Mouse (Mus musculus) embryonic facial prominence, embryonic 14.5 days (tissue): Measurements from ENCODE around the gene Sln. TPM values are rescaled to one million over a fixed set of nuclear protein-coding genes. Genes with fewer than 3 reads are reported as not detected.

ENCODE experiments used
- ATAC-seq: fragments of 200-750 bp; cut with Nextera tagmentation; 2 replicates; pipeline ENCODE4 v1.8.0; 2017; ENCODE audit warnings: low read depth, moderate number of reproducible peaks, moderate TSS enrichment
- DNase-seq: peaks from one replicate; pipeline ENCODE4 v3.0.0-alpha.2; 2015; ENCODE audit warnings: low spot score
- H3K27ac ChIP-seq: fragments of 300-500 bp; sonication (generic); replicated peaks from 2 replicates; pipeline ENCODE4 v1.5.1; 2014; ENCODE audit warnings: low read depth, mild to moderate bottlenecking, low read length, moderate library complexity
- H3K27me3 ChIP-seq: fragments of 300-500 bp; sonication (generic); replicated peaks from 2 replicates; pipeline ENCODE4 v1.6.1; 2014; ENCODE audit warnings: low read length; ENCODE audit not compliant: control insufficient read depth, insufficient read depth
- H3K36me3 ChIP-seq: fragments of 300-500 bp; sonication (generic); 2 replicates; pipeline ENCODE4 v1.6.1; 2014; ENCODE audit warnings: low read length, mixed read lengths; ENCODE audit not compliant: control insufficient read depth, insufficient read depth
- H3K4me1 ChIP-seq: fragments of 300-500 bp; sonication (generic); 2 replicates; pipeline ENCODE4 v1.6.1; 2014; ENCODE audit warnings: antibody characterized with exemption, low read length; ENCODE audit not compliant: control insufficient read depth, insufficient read depth
- H3K4me2 ChIP-seq: fragments of 300-500 bp; sonication (generic); 2 replicates; pipeline ENCODE4 v1.6.1; 2014; ENCODE audit warnings: low read depth, mild to moderate bottlenecking, low read length, moderate library complexity, mixed read lengths
- H3K4me3 ChIP-seq: fragments of 300-500 bp; sonication (generic); 2 replicates; pipeline ENCODE4 v1.5.1; 2014; ENCODE audit warnings: low read depth, mild to moderate bottlenecking, low read length
- H3K9ac ChIP-seq: fragments of 300-500 bp; sonication (generic); 2 replicates; pipeline ENCODE4 v1.6.1; 2014; ENCODE audit warnings: low read depth, mild to moderate bottlenecking, low read length, moderate library complexity, mixed read lengths
- H3K9me3 ChIP-seq: fragments of 300-500 bp; sonication (generic); 2 replicates; pipeline ENCODE4 v1.6.1; 2016; ENCODE audit warnings: low read length; ENCODE audit not compliant: control insufficient read depth
- WGBS: fragments of 180-500 bp; shearing (Covaris S2); extraction: QIAGEN DNeasy Blood & Tissue Kit; methylation state at CpG from one replicate; pipeline ENCODE4 v1.1.7; 2014; 5-methylcytosine and 5-hydroxymethylcytosine counted together
- polyA plus RNA-seq: library from polyadenylated mRNA; unstranded; fragments of >200 nt; fragmentation: Nextera tagmentation; extraction: Ambion mirVana; gene quantifications from 2 replicates; pipeline ENCODE4 v1.2.1, GENCODE M21; 2014

Gene Sln
- polyA plus RNA-seq, 1 experiment from 2014 or later: 295 TPM

DNA sequence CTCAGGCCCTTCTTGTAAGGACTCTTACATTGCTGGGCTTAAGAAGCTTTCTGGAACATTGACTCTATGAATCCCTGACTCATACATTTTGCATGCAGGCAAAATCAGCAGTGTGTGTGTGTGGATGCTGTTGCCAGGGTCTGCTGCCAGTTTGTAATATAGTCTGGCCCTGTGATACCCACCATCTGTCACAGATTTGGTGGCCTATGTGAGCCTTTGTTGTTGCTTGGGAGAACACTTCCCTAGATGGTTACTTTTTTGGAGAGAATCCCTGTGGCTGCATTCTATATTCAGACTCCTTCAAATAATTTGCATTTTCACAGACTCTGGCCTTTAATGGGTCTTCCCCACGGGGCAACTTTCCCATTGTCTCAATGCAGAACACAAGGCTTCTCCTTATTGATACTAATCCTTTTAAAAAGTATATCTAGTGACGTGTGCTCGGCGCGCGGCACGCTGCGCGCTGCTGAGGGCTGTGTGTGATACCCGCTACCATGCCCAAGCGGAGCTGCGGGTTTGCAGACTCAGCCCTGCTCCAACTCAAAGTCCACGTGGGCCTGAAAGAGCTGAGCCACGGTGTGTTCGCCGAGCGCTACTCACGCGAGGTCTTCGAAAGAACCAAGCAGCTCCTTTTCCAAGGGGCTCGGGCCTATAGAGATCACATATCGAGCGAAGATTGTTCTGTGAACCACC, 33.8 kb downstream of the Sln start:
- H3K4me1 ChIP-seq: no peaks in the 10 kb centered on the region
- no peak overlapping the region for H3K4me2 ChIP-seq
- DNase-seq (no peak), ATAC-seq (no peak)
- no peak overlapping the region for H3K27ac ChIP-seq
- 87% methylated on average over 23 of the region's 23 CpGs for WGBS
- no peak overlapping the region for H3K9ac ChIP-seq
- no peak overlapping the region for H3K4me3 ChIP-seq
- no peaks in the 10 kb centered on the region for H3K9me3 ChIP-seq
- no peaks in the 10 kb centered on the region for H3K36me3 ChIP-seq
- no peaks in the 10 kb centered on the region for H3K27me3 ChIP-seq

DNA sequence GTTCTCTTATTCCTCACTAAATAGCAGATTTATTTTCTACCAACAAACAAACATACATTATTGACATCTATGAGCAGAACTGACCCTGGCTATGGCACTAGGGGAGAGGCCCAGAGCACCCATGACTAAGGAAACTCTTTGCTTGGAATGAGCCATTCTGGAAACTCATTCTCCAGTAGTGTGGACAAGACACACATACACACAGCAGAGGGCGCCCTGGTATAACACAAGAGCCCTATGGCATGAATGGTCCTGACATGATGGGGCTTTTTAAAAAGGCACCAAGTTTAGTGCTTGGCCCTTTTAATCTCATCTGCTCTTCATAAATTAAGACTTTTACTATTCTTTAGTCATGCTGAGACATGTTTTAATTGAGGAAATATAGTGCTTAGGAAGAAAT, 40.1 kb downstream of the Sln start:
- 4% methylated on average over 1 of the region's 1 CpGs for WGBS
- Histone ChIP-seq H3K36me3 (no peaks in the 10 kb centered on the region), H3K4me1 (no peaks in the 10 kb centered on the region), H3K27me3 (no peaks in the 10 kb centered on the region), H3K4me3 (no peak overlapping the region), H3K4me2 (no peak overlapping the region), H3K9me3 (no peaks in the 10 kb centered on the region), H3K27ac (no peak overlapping the region), H3K9ac (no peak overlapping the region)
- ATAC-seq: no peak
- peak; percentile 75 for DNase-seq

DNA sequence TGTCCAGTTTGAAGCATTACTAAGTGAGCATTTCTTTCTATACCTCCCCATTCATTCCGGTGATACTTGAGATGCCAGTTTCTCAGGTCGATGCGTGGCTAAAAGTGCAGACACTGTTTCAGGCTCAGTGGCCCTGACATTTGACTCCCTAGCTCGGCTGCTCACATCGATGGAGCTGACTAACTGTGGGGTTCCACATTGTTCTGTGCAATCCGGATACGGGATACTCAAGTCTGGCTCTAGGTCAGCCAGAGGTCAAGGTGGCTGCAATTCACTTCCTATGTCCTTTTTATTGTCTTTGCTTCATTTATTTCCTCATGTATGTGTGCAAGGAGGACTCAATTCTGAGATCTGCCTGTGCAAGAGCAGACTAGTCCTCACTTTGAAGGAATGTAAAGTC, 45.9 kb downstream of the Sln start:
- Histone ChIP-seq H3K9ac (no peak overlapping the region), H3K4me3 (no peak overlapping the region), H3K4me2 (no peak overlapping the region), H3K9me3 (no peaks in the 10 kb centered on the region), H3K4me1 (no peaks in the 10 kb centered on the region), H3K27ac (no peak overlapping the region), H3K27me3 (no peaks in the 10 kb centered on the region), H3K36me3 (no peaks in the 10 kb centered on the region)
- WGBS: 52% methylated on average over 7 of the region's 7 CpGs
- DNase-seq: no peak
- ATAC-seq: no peak

DNA sequence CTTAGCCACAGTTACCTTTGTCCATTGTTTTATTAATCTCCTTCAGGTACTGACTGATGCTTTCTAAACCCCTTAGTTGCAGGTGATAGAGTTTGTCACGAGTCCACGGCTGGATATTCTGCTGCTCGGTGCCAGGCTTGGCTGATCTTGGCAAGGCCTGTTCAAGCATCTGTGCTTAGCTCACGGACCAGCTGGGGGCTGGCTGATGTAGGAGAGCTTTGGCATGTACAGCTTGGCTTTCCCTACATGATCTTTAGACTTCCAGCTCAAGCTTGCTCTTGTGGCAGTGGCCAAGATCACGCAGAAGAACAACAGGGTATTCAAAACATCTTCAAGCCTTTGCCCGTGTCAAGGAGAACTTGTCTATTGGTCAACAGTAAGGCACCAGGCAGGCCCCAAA, 49.9 kb downstream of the Sln start:
- no peaks in the 10 kb centered on the region for H3K27me3 ChIP-seq

DNA sequence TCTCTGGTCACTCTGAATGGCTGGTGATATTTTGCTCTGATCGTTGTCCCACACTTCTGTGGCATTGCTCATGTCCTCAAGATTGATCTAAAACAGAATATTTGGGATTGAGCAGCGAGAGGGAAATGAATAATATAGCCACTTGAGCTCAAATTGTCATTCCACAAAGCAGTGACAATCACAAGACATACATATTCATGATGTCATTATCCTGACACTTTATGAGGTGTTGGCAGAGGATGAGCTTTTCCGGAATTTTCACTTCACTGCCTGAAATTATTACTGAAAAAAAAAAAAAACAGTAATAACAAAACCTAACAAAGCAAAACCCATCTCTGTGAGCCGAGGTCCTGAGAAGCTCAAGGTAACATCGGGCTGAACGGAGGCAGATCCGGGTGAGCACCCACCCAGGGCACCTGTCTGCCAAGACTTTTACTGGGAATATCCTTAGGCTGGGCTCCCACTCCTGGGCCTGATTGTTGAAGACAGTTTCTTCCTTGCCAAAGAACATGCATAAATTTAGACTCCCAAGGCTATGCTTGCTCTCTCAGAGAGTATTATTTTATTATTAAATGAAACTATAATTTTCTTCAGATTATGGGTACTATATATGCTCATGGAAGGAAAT, 53.4 kb downstream of the Sln start:
- DNase-seq (no peak), ATAC-seq (no peak)
- 86% methylated on average over 7 of the region's 7 CpGs for WGBS
- Histone ChIP-seq H3K27ac (no peak overlapping the region), H3K36me3 (no peaks in the 10 kb centered on the region), H3K27me3 (no peaks in the 10 kb centered on the region), H3K4me3 (no peak overlapping the region), H3K9me3 (no peaks in the 10 kb centered on the region), H3K4me1 (no peaks in the 10 kb centered on the region), H3K9ac (no peak overlapping the region), H3K4me2 (no peak overlapping the region)

More for the DNA sequence above, 49.9 kb downstream of the Sln start:
- Histone ChIP-seq H3K4me3 (no peak overlapping the region), H3K9ac (no peak overlapping the region), H3K36me3 (no peaks in the 10 kb centered on the region), H3K27ac (no peak overlapping the region), H3K4me1 (no peaks in the 10 kb centered on the region), H3K4me2 (no peak overlapping the region), H3K9me3 (no peaks in the 10 kb centered on the region)
- 84% methylated on average over 6 of the region's 6 CpGs for WGBS
- peak; percentile 10 for DNase-seq
- no peak for ATAC-seq

Other genes starting within 250 kb of the Sln start
- gene Acat1, start 239.8 kb upstream of the Sln start, polyA plus RNA-seq: 184 and 194 TPM in 2 replicates
- 41.2 and 44.6 TPM in 2 replicates for gene Cul5, start 180.2 kb upstream of the Sln start, polyA plus RNA-seq
- 0.60 and 1.0 TPM in 2 replicates for gene Rab39, start 143.9 kb upstream of the Sln start, polyA plus RNA-seq
- gene Slc35f2, start 78.6 kb upstream of the Sln start, polyA plus RNA-seq: 4.3 and 4.7 TPM in 2 replicates
- gene Elmod1, start 125.1 kb downstream of the Sln start, polyA plus RNA-seq: 0.60 and 0.97 TPM in 2 replicates
- gene Tnfaip8l3, start 218.2 kb downstream of the Sln start, polyA plus RNA-seq: 0.93 and 1.1 TPM in 2 replicates